Mouse (Mus musculus): ENCODE results near the gene Pip4k2a. TPM values are rescaled to one million over a fixed set of nuclear protein-coding genes. Genes with fewer than 3 reads are reported as not detected.

The Pip4k2a gene
- polyA plus RNA-seq, 1 experiment: 21.8 TPM

DNA sequence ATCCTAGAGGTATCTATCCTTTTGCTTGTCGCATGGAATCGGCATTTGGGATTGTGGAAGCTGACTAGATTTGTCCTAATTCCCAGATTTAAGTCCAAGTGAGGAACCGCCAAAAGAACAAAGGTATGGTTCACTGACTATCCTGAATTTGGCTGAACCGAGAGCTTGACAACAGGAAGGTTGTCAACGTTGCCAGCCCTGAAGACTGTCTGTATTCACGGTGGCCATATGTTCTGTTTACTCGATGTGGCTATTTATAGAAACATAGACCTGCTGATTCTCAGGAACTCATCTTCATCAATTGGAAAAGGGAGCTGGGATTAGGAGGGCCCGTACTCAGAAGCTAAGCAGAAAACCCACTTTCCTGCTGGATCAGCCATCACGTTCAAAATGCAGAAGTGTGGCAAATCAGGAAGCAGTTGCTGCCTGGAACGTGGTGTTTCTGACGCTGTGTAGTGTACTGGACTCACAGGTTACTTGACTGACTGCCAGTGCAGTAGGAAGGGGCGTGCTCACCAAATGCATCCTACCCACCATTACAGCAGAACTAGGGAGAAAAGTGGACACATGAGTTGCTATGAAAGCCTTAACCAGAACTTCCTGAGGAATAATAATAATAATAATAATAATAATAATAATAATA is 162.5 kb downstream of the Pip4k2a start:
- Histone ChIP-seq H3K4me3 (ENCODE audit: extremely low read depth, insufficient read depth, insufficient read length) (no peak overlapping the region), H3K36me3 (ENCODE audit: control insufficient read depth, insufficient read depth, low read length) (peaks cover 1% of the 10 kb centered on the region; the same call in 1 of the 2 replicates), H3K27me3 (ENCODE audit: control insufficient read depth, insufficient read depth, low read length) (no peaks in the 10 kb centered on the region), H3K4me1 (ENCODE audit: control insufficient read depth, insufficient read depth, insufficient read length) (no peaks in the 10 kb centered on the region), H3K27ac (ENCODE audit: insufficient read depth, low read length) (no peak overlapping the region)
- WGBS: 64% methylated on average over 12 of the region's 12 CpGs
- no peak for DNase-seq (ENCODE audit: low read depth in 1 of 2, low spot score in 2 of 2)
- no peak for TF ChIP-seq CTCF (IDR thresholded peaks at IDR 0.05; ENCODE audit: extremely low read depth, insufficient read depth, insufficient read length, insufficient replicate concordance)
- no peak for TF ChIP-seq POLR2A (IDR thresholded peaks at IDR 0.05; ENCODE audit: low read depth, low read length)

GRCm38 (mm10) chr2:18833024-18833590 is 164.8 kb downstream of the Pip4k2a start:
- no peaks in the 10 kb centered on the region for H3K27me3 ChIP-seq (ENCODE audit: control insufficient read depth, insufficient read depth, low read length)
- no peaks in the 10 kb centered on the region for H3K36me3 ChIP-seq (ENCODE audit: control insufficient read depth, insufficient read depth, low read length)
- 71% methylated on average over 9 of the region's 9 CpGs for WGBS
- H3K4me3 ChIP-seq (ENCODE audit: extremely low read depth, insufficient read depth, insufficient read length): no peak overlapping the region
- H3K4me1 ChIP-seq (ENCODE audit: control insufficient read depth, insufficient read depth, insufficient read length): no peaks in the 10 kb centered on the region
- no peak overlapping the region for H3K27ac ChIP-seq (ENCODE audit: insufficient read depth, low read length)
- TF ChIP-seq CTCF (IDR thresholded peaks at IDR 0.05; ENCODE audit: extremely low read depth, insufficient read depth, insufficient read length, insufficient replicate concordance): no peak
- TF ChIP-seq POLR2A (IDR thresholded peaks at IDR 0.05; ENCODE audit: low read depth, low read length): no peak
- no peak for DNase-seq (ENCODE audit: low read depth in 1 of 2, low spot score in 2 of 2)

DNA sequence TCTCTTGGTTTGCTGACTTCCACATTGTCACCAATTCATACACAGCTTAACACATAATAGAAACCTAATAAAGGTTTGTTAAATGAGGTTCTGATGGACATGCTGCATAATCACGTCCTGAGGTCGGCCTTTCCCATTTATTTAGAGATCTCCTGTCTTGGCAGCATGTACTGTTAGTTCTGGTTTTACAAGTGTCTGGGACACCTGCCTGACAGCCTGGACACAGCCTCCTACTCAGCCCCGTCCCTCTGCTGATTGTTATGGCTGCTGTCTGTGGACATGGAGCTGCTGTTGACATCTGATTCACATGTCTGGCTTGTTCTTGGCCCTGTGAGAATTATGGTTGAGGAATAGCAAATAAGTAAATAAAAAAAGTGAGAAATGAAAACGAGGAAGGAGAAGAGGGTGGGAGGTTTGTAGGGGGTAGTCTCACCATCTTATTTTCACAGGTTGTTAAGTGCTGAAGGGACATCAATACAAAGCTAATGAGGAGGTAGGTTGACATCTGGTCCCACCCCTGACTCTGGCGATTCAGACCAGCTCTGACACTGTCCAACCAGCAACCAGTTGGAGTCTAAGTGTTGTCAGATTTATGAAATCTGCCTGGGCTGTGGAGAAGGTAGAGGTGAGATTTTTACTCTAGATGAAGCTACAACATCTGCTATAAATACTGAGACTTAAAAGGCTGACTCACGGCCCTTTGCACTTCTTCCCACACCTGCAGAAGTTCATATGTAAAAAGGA is 166.7 kb downstream of the Pip4k2a start:
- Histone ChIP-seq H3K27ac (ENCODE audit: insufficient read depth, low read length) (no peak overlapping the region), H3K4me3 (ENCODE audit: extremely low read depth, insufficient read depth, insufficient read length) (no peak overlapping the region), H3K4me1 (ENCODE audit: control insufficient read depth, insufficient read depth, insufficient read length) (no peaks in the 10 kb centered on the region), H3K27me3 (ENCODE audit: control insufficient read depth, insufficient read depth, low read length) (no peaks in the 10 kb centered on the region), H3K36me3 (ENCODE audit: control insufficient read depth, insufficient read depth, low read length) (no peaks in the 10 kb centered on the region)
- TF ChIP-seq CTCF (IDR thresholded peaks at IDR 0.05; ENCODE audit: extremely low read depth, insufficient read depth, insufficient read length, insufficient replicate concordance): no peak
- TF ChIP-seq POLR2A (IDR thresholded peaks at IDR 0.05; ENCODE audit: low read depth, low read length): no peak
- WGBS: 82% methylated on average over 6 of the region's 6 CpGs
- no peak for DNase-seq (ENCODE audit: low read depth in 1 of 2, low spot score in 2 of 2)

- no peak for TF ChIP-seq POLR2A (IDR thresholded peaks at IDR 0.05; ENCODE audit: low read depth, low read length)
- no peak for TF ChIP-seq CTCF (IDR thresholded peaks at IDR 0.05; ENCODE audit: extremely low read depth, insufficient read depth, insufficient read length, insufficient replicate concordance)
- Histone ChIP-seq H3K4me1 (ENCODE audit: control insufficient read depth, insufficient read depth, insufficient read length) (peaks cover 8% of the 10 kb centered on the region; the same call in 1 of the 2 replicates), H3K27me3 (ENCODE audit: control insufficient read depth, insufficient read depth, low read length) (no peaks in the 10 kb centered on the region), H3K27ac (ENCODE audit: insufficient read depth, low read length) (no peak overlapping the region), H3K4me3 (ENCODE audit: extremely low read depth, insufficient read depth, insufficient read length) (no peak overlapping the region), H3K36me3 (ENCODE audit: control insufficient read depth, insufficient read depth, low read length) (no peaks in the 10 kb centered on the region)
- no peak for DNase-seq (ENCODE audit: low read depth in 1 of 2, low spot score in 2 of 2)
- WGBS: 84% methylated on average over 9 of the region's 9 CpGs
These were observed 175.2 kb downstream of the Pip4k2a start for GRCm38 (mm10) chr2:18822711-18823110.

- DNase-seq (ENCODE audit: low read depth in 1 of 2, low spot score in 2 of 2): peak; percentile 37 to 70
These were observed 176.2 kb downstream of the Pip4k2a start for GRCm38 (mm10) chr2:18821451-18822379.

DNA sequence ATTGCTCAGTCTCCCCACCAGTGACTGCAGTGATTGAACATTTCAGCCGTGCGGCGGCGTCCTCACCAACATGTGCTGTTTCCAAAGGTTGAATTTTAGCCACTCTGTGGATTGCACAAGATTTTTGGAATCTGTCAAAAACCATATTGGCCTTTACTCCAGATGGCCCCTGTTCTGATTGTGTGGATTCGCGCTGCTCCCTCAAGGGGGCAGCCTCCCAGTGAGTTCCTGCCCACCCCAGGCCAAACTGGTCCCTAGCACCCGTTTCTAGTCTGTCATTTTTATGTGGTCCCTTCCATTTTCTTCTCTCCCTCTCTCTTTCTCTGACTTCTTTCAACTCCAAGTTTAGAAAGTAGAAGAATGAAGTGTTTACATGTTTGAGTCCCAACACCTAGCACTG is 178.4 kb downstream of the Pip4k2a start:
- H3K27ac ChIP-seq (ENCODE audit: insufficient read depth, low read length): no peak overlapping the region
- peaks cover 15% of the 10 kb centered on the region; the same call in 1 of the 2 replicates for H3K4me1 ChIP-seq (ENCODE audit: control insufficient read depth, insufficient read depth, insufficient read length)
- TF ChIP-seq POLR2A (IDR thresholded peaks at IDR 0.05; ENCODE audit: low read depth, low read length): no peak
- TF ChIP-seq CTCF (IDR thresholded peaks at IDR 0.05; ENCODE audit: extremely low read depth, insufficient read depth, insufficient read length, insufficient replicate concordance): no peak
- 82% methylated on average over 7 of the region's 7 CpGs for WGBS
- no peak overlapping the region for H3K4me3 ChIP-seq (ENCODE audit: extremely low read depth, insufficient read depth, insufficient read length)
- no peaks in the 10 kb centered on the region for H3K36me3 ChIP-seq (ENCODE audit: control insufficient read depth, insufficient read depth, low read length)
- no peak for DNase-seq (ENCODE audit: low read depth in 1 of 2, low spot score in 2 of 2)
- H3K27me3 ChIP-seq (ENCODE audit: control insufficient read depth, insufficient read depth, low read length): no peaks in the 10 kb centered on the region

More at GRCm38 (mm10) chr2:18821451-18822379, 176.2 kb downstream of the Pip4k2a start:
- H3K4me1 ChIP-seq (ENCODE audit: control insufficient read depth, insufficient read depth, insufficient read length): peaks cover 8% of the 10 kb centered on the region; the same call in 1 of the 2 replicates
- 11% methylated on average over 18 of the region's 18 CpGs for WGBS
- H3K4me3 ChIP-seq (ENCODE audit: extremely low read depth, insufficient read depth, insufficient read length): peak overlapping the region; percentile 80
- TF ChIP-seq POLR2A (IDR thresholded peaks at IDR 0.05; ENCODE audit: low read depth, low read length): no peak
- no peak for TF ChIP-seq CTCF (IDR thresholded peaks at IDR 0.05; ENCODE audit: extremely low read depth, insufficient read depth, insufficient read length, insufficient replicate concordance)
- peak overlapping the region; percentile 80 for H3K27ac ChIP-seq (ENCODE audit: insufficient read depth, low read length)
- no peaks in the 10 kb centered on the region for H3K36me3 ChIP-seq (ENCODE audit: control insufficient read depth, insufficient read depth, low read length)
- H3K27me3 ChIP-seq (ENCODE audit: control insufficient read depth, insufficient read depth, low read length): no peaks in the 10 kb centered on the region
